Mouse (Mus musculus) forebrain, embryonic 12.5 days (tissue): Measurements from ENCODE around the gene Ntng1. TPM values are rescaled to one million over a fixed set of nuclear protein-coding genes. Genes with fewer than 3 reads are reported as not detected.
"Not testable (repeated sequence)": the region's sequence is repeated elsewhere in the genome, so short reads cannot be mapped to it uniquely, and the experiment has no call there.

Experiments
- ATAC-seq: fragments of 200-750 bp; cut with Nextera tagmentation; 2 replicates; pipeline ENCODE4 v1.8.0; 2017; ENCODE audit warnings: moderate TSS enrichment; ENCODE audit not compliant: low FRiP score
- H3K27ac ChIP-seq: fragments of 300-500 bp; sonication (generic); 2 replicates; pipeline ENCODE4 v1.5.1; 2016; ENCODE audit warnings: mild to moderate bottlenecking
- H3K27me3 ChIP-seq: fragments of 300-500 bp; sonication (generic); 2 replicates; pipeline ENCODE4 v1.6.1; 2016; ENCODE audit warnings: mild to moderate bottlenecking
- H3K36me3 ChIP-seq: fragments of 300-500 bp; sonication (generic); replicated peaks from 2 replicates; pipeline ENCODE4 v1.6.1; 2016; ENCODE audit warnings: mild to moderate bottlenecking
- H3K4me1 ChIP-seq: fragments of 300-500 bp; sonication (generic); 2 replicates; pipeline ENCODE4 v1.6.1; 2016
- H3K4me2 ChIP-seq: fragments of 300-500 bp; sonication (generic); 2 replicates; pipeline ENCODE4 v1.6.1; 2016; ENCODE audit warnings: mild to moderate bottlenecking, moderate library complexity
- H3K4me3 ChIP-seq: fragments of 300-500 bp; sonication (generic); replicated peaks from 2 replicates; pipeline ENCODE4 v1.5.1; 2016; ENCODE audit warnings: mild to moderate bottlenecking
- H3K9ac ChIP-seq: fragments of 300-500 bp; sonication (generic); 2 replicates; pipeline ENCODE4 v1.6.1; 2016; ENCODE audit warnings: mild to moderate bottlenecking
- H3K9me3 ChIP-seq: fragments of 300-500 bp; sonication (generic); 2 replicates; pipeline ENCODE4 v1.6.1; 2016
- WGBS: fragments of 180-500 bp; shearing (Covaris S2); methylation state at CpG from one replicate; pipeline ENCODE4 v1.1.7; 2016; 5-methylcytosine and 5-hydroxymethylcytosine counted together
- polyA plus RNA-seq: library from polyadenylated mRNA; unstranded; fragments of >200 nt; fragmentation: Nextera tagmentation; extraction: Ambion mirVana; gene quantifications from 2 replicates; pipeline ENCODE4 v1.2.1, GENCODE M21; 2016

Ntng1 gene
- polyA plus RNA-seq, 1 experiment from 2014 or later: 5.2 TPM

DNA sequence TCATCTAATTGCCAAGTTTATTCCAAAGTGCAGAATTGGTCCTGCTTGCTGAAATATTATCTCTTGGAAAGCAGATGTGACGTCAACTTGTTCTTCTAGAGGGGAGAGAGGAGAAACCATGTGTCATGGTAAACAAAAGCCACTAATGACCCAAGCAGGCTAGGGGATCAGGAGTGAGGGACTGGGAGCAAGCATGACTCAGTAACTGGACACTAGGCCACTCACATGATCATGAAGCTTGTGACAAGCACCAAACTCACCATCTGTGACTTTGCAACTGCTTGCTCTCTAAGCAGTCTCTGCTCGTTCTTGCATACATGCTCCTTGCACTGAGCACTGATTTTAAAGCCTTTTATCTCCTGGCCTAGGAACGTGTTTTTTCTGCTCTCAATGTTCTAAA, 340.2 kb downstream of the Ntng1 start:
- 72% methylated on average over 3 of the region's 3 CpGs for WGBS
- ATAC-seq: no peak

DNA sequence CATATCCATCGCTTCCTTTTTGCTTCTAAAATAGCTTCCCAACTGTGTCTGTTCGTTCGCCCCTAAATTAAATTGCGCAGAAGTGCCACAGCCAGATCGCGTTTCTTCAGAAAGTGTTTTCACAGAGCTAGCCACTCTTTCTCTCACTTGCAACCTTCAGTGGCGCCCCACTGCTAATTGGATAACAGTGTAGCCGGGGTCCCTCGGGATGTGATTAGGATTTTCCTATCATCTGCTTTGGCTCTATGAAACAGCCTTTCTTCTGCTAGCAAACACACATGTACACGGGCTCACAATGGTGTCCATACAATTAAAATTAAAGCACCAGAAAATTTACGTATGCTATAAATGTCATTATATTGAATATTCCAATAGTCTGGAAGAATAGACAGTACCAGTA, 346.5 kb downstream of the Ntng1 start:
- no peak overlapping the region for H3K4me2 ChIP-seq
- no peaks in the 10 kb centered on the region for H3K4me1 ChIP-seq
- no peak overlapping the region for H3K9ac ChIP-seq
- no peak overlapping the region for H3K4me3 ChIP-seq
- no peaks in the 10 kb centered on the region for H3K27me3 ChIP-seq
- no peaks in the 10 kb centered on the region for H3K9me3 ChIP-seq
- H3K36me3 ChIP-seq: no peaks in the 10 kb centered on the region
- H3K27ac ChIP-seq: no peak overlapping the region
- peak; percentile 68; the same call in 1 of the 2 replicates for ATAC-seq
- 60% methylated on average over 11 of the region's 11 CpGs for WGBS

More for the DNA sequence above, 340.2 kb downstream of the Ntng1 start:
- Histone ChIP-seq H3K36me3 (no peaks in the 10 kb centered on the region), H3K9ac (no peak overlapping the region), H3K4me3 (no peak overlapping the region), H3K27ac (no peak overlapping the region), H3K9me3 (no peaks in the 10 kb centered on the region), H3K4me1 (peaks cover 4% of the 10 kb centered on the region; the same call in 1 of the 2 replicates), H3K27me3 (no peaks in the 10 kb centered on the region), H3K4me2 (no peak overlapping the region)

- 24% methylated on average over 5 of the region's 5 CpGs for WGBS
- H3K27me3 ChIP-seq: no peaks in the 10 kb centered on the region
- H3K4me1 ChIP-seq: peaks cover 17% of the 10 kb centered on the region
- H3K4me3 ChIP-seq: no peak overlapping the region
- peak overlapping the region; percentile 79 for H3K4me2 ChIP-seq
- no peak for ATAC-seq
- no peak overlapping the region for H3K9ac ChIP-seq
- H3K27ac ChIP-seq: peak overlapping the region; percentile 79; the same call in 1 of the 2 replicates
- H3K9me3 ChIP-seq: no peaks in the 10 kb centered on the region
- H3K36me3 ChIP-seq: no peaks in the 10 kb centered on the region
These were observed 360.6 kb downstream of the Ntng1 start for GRCm38 (mm10) chr3:109783231-109783630.

DNA sequence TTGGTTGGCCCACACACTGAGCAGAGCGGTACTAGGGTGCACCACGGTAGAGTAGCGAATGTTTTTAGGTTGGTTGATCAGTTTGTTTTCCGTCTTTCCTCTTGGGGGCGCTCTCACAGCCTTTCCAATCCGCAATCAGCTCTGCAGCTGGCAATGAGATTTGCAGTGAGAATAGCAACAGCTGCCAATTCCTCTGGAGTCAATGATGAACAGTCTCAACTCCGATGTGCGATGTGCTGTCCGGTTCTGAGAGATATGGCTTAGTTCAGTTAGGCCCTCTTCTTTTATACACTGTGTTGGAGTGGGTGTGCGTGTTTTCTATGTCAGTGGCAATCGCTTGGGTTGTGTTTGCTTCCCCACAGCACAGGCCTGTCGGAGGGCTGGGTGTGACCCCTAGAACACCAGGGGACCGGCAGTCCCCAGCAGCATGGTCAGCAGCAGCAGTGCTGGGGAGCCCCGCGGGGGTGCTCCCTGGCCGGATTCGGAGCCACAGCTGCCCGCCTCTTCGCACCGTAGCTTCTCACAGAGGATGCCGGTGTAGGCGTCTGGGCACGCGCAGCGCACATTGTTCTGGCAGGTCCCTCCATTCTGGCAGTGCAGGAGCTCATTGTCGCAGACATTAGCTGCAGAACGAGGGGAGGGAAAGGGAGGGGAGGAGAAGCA, 361.4 kb downstream of the Ntng1 start:
- Histone ChIP-seq H3K36me3 (no peaks in the 10 kb centered on the region), H3K4me3 (peak overlapping the region; percentile 45), H3K27ac (peak overlapping the region; percentile 79), H3K9ac (peak overlapping the region; percentile 56), H3K4me2 (peak overlapping the region; percentile 79), H3K27me3 (no peaks in the 10 kb centered on the region), H3K9me3 (no peaks in the 10 kb centered on the region), H3K4me1 (peaks cover 17% of the 10 kb centered on the region)
- ATAC-seq: peak; percentile 91
- 2% methylated on average over 27 of the region's 27 CpGs for WGBS

- Histone ChIP-seq H3K9me3 (no peaks in the 10 kb centered on the region), H3K4me3 (peak overlapping the region; percentile 45), H3K27me3 (no peaks in the 10 kb centered on the region), H3K27ac (peak overlapping the region; percentile 79; the same call in 1 of the 2 replicates), H3K9ac (no peak overlapping the region; the same call in 1 of the 2 replicates), H3K4me1 (peaks cover 17% of the 10 kb centered on the region), H3K4me2 (peak overlapping the region; percentile 79), H3K36me3 (no peaks in the 10 kb centered on the region)
- ATAC-seq: no peak; the same call in none of the 2 replicates
- 60% methylated on average over 7 of the region's 7 CpGs for WGBS
These were observed 361.9 kb downstream of the Ntng1 start for GRCm38 (mm10) chr3:109781917-109782288.

DNA sequence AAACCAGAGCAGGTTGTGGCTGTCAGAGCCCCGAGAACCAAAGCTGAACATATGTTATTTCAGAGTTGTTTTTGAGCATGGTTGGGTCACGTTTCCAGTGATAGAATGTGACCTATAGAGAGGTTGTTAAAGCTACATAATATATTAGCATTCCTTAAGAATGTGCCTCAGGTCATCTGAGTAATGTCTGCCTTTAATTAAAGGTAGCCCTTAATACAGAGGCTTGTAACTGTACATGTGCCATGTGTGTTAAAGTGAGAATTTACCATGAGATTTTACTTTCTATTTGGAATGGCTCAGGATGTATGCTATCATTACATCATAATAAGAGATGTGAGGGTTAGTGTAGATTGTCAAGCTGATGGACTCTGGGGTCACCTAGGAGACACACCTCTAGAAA, 368.6 kb downstream of the Ntng1 start:
- H3K27ac ChIP-seq: no peak overlapping the region
- H3K36me3 ChIP-seq: no peaks in the 10 kb centered on the region
- H3K4me2 ChIP-seq: no peak overlapping the region
- no peak for ATAC-seq
- no peak overlapping the region for H3K9ac ChIP-seq
- no peaks in the 10 kb centered on the region for H3K4me1 ChIP-seq
- no peaks in the 10 kb centered on the region for H3K27me3 ChIP-seq
- H3K4me3 ChIP-seq: no peak overlapping the region
- 72% methylated on average over 2 of the region's 2 CpGs for WGBS
- H3K9me3 ChIP-seq: no peaks in the 10 kb centered on the region

- Histone ChIP-seq H3K4me3 (no peak overlapping the region), H3K27ac (no peak overlapping the region), H3K4me1 (no peaks in the 10 kb centered on the region), H3K4me2 (no peak overlapping the region), H3K9me3 (no peaks in the 10 kb centered on the region), H3K36me3 (no peaks in the 10 kb centered on the region), H3K27me3 (no peaks in the 10 kb centered on the region), H3K9ac (no peak overlapping the region)
- WGBS: 92% methylated on average over 14 of the region's 14 CpGs
- no peak for ATAC-seq
These were observed 371.7 kb downstream of the Ntng1 start for GRCm38 (mm10) chr3:109772120-109772519.

- Histone ChIP-seq H3K4me2 (no peak overlapping the region), H3K4me1 (no peaks in the 10 kb centered on the region), H3K9me3 (no peaks in the 10 kb centered on the region), H3K27me3 (no peaks in the 10 kb centered on the region), H3K4me3 (no peak overlapping the region), H3K27ac (no peak overlapping the region), H3K36me3 (no peaks in the 10 kb centered on the region), H3K9ac (no peak overlapping the region)
- no peak for ATAC-seq
- 84% methylated on average over 3 of the region's 3 CpGs for WGBS
These were observed 376.9 kb downstream of the Ntng1 start for GRCm38 (mm10) chr3:109766939-109767338.

DNA sequence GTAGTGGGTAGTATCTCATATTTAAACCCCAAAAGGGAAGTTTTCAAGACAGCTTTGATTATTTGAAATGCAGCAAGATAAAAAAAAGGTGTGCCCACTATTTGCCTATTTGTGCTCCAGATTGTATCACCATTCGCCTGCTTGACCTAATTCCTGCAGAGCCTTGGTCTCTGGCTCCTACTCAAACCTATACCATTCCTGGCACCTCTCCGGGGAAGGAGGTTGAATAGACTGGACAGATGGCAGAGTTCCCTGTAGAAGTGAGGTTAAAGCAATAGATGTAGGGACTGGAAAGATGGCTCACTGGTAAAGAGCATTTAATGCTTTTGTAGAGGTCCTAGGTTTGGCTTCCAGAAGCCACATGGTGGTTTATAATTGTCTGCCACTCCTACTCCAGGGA, 378.2 kb downstream of the Ntng1 start:
- Histone ChIP-seq H3K4me2 (no peak overlapping the region), H3K4me3 (no peak overlapping the region), H3K4me1 (no peaks in the 10 kb centered on the region), H3K9me3 (no peaks in the 10 kb centered on the region), H3K27me3 (no peaks in the 10 kb centered on the region), H3K36me3 (no peaks in the 10 kb centered on the region), H3K27ac (no peak overlapping the region), H3K9ac (no peak overlapping the region)
- WGBS: 79% methylated on average over 2 of the region's 2 CpGs
- ATAC-seq: no peak

DNA sequence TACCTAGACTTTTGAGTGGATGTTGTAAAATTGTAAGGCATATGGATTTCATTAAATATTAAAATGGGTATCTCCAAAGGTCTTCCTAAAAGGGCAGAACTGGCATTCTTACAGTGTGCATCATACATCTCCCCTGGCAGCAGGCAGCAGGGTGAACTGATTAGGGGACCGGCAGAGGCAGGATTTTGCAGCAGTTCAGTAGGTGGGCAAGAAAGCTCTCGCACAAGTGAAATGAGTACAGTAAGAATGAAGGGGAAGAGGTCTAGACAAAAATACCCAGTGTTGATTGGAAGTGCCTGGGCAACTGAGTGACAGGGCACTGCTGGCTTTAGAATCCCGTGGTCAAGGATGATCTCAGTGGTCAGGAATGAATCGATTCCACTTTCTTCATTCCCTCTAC, 378.7 kb downstream of the Ntng1 start:
- H3K4me3 ChIP-seq: no peak overlapping the region
- no peak overlapping the region for H3K27ac ChIP-seq
- no peak for ATAC-seq
- no peaks in the 10 kb centered on the region for H3K9me3 ChIP-seq
- H3K4me1 ChIP-seq: no peaks in the 10 kb centered on the region
- 77% methylated on average over 4 of the region's 4 CpGs for WGBS
- no peak overlapping the region for H3K4me2 ChIP-seq
- no peaks in the 10 kb centered on the region for H3K27me3 ChIP-seq
- H3K36me3 ChIP-seq: no peaks in the 10 kb centered on the region
- no peak overlapping the region for H3K9ac ChIP-seq

DNA sequence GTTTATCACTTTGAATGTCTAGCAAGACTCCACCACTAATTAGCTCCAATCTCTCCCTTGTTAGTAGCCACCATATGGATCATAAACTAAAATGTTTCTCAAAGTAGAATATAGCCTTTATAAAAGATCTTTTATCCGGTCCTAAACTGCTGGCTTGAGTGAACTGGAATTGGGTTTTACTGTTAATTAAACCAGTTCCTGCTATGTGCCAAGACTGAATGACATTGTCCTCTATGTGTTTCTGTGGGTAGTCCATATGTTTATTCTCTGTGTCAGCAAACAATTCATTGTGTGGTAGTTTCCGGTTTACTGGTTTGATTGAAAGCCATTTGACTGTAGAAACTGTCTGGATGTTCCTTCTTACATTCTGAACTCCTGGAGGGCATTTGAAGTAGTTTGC, 387.4 kb downstream of the Ntng1 start:
- WGBS: 46% methylated on average over 2 of the region's 2 CpGs
- no peaks in the 10 kb centered on the region for H3K4me1 ChIP-seq
- peak; percentile 55; the same call in 1 of the 2 replicates for ATAC-seq

GRCm38 (mm10) chr3:109747593-109747992, 396.2 kb downstream of the Ntng1 start:
- 80% methylated on average over 3 of the region's 3 CpGs for WGBS

More for the DNA sequence above, 387.4 kb downstream of the Ntng1 start:
- Histone ChIP-seq H3K27me3 (no peaks in the 10 kb centered on the region), H3K27ac (no peak overlapping the region), H3K9ac (no peak overlapping the region), H3K9me3 (no peaks in the 10 kb centered on the region), H3K36me3 (no peaks in the 10 kb centered on the region), H3K4me3 (no peak overlapping the region), H3K4me2 (no peak overlapping the region)

DNA sequence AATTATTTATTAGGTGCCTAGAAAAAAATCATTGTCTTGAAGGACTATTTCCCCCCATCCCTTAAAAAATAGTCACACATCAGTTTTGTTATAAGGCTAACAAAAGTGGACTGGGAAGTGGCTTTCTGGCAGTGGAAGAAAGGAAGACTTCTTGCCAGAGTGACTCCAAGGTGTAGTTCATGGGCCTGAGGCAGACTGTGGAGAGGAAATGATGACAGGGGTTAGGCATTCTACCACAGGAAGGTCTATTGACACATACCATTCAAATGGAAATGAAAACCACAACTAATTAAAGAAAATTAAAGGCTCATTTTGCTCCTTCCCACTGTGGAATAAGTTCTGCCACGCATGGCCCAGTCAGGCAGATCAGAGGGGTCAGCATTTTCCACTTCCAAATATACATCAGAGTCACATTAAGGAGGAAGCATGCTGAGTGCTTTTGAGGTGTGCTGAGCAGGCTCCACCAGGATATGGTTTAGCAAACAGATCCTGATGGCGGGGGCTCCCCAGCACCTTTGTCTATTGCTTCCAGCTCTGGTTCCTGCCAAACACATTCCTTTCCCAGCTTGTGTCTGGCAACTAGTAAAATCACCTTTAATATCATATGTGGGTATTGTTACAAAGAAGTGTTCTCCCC, 403.2 kb downstream of the Ntng1 start:
- H3K9ac ChIP-seq: no peak overlapping the region
- H3K4me3 ChIP-seq: no peak overlapping the region
- no peak for ATAC-seq
- peaks cover 7% of the 10 kb centered on the region; the same call in 1 of the 2 replicates for H3K27me3 ChIP-seq
- H3K4me2 ChIP-seq: no peak overlapping the region
- H3K4me1 ChIP-seq: 0 out of 2 replicates have a peak, but pooled peaks cover 5% of the 10 kb centered on the region
- no peaks in the 10 kb centered on the region for H3K9me3 ChIP-seq
- no peaks in the 10 kb centered on the region for H3K36me3 ChIP-seq
- no peak overlapping the region for H3K27ac ChIP-seq
- whole genome bisulfite sequencing: 23% methylated on average over 2 of the region's 2 CpGs

More at GRCm38 (mm10) chr3:109747593-109747992, 396.2 kb downstream of the Ntng1 start:
- not testable (repeated sequence) for H3K27me3 ChIP-seq, H3K27ac ChIP-seq, H3K36me3 ChIP-seq, ATAC-seq, H3K4me1 ChIP-seq, H3K9ac ChIP-seq, H3K4me3 ChIP-seq, H3K9me3 ChIP-seq, H3K4me2 ChIP-seq
